Mouse (Mus musculus) cortical plate, adult 2 months (tissue): ENCODE results near the gene Ube2f.

Experiments used
- CTCF ChIP-seq: fragments of 200-500 bp; IDR thresholded peaks from 2 replicates; pipeline ENCODE4 v1.5.1; 2011; ENCODE audit warnings: mild to moderate bottlenecking, control low read depth, low read length; ENCODE audit not compliant: insufficient read depth; ENCODE audit errors: extremely low read depth
- POLR2A ChIP-seq: fragments of 200-500 bp; IDR thresholded peaks from 2 replicates; pipeline ENCODE4 v1.6.1; 2011; ENCODE audit warnings: mild to moderate bottlenecking, low read length, control low read depth; ENCODE audit not compliant: insufficient read depth; ENCODE audit errors: extremely low read depth

DNA sequence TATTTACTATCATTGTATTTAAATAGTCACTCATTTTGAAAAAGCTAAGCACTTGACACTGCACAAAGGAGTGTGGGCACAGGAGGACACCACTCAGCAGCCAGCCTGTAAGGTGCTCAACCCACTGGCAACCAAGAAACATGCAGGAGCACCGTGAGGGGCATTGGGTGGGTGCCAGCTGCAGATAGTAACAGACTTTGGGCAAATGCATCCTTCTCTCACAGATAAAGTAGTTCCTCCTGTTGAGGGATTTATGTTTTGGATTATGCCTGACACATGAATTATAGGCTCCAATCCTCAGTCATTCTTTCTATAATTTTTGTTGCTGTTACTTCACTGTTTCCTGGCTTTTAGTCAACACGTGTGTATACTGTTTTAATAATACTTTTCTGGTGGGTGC is 27.4 kb downstream of the Ube2f start:
- TF ChIP-seq POLR2A (no peak), CTCF (no peak)
